Mouse (Mus musculus): ENCODE measurements around the gene Cox7b.

DNA sequence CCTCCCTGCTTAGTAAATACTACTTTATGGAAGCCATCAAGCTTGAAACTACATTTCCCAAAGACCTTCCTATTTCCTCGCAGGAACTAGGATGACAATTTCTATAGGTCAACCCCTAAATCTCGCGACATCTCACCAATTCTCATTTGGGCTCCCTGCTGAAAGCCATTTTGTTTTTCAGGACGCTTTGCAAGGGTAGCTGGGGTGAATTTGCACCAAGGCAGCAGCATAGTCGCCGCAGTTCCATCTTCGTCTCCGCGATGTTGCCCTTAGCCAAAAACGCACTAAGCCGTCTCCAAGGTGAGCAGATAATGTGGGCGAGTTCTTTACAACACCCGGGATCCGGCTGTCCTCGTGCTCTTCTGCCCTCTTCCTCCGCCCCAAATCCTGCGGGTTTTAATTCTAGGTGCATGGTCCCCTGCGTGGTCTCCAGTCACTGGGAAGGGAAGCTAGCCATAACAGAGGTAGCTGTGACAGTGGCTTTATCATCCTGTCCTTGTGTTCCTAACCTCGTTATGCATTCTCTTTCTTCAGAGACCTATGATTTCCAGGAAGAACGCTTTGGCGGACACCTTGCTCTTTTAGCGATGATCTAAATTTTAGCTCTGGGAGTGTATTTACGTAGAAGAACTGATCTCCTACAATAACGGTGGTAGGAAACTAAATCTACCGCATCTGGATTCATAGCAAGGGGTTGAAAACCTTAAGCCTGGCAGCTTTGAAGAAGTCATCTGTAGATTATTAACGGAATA, at the start of gene Cox7b:
- TF ChIP-seq CTCF (IDR thresholded peaks at IDR 0.05; ENCODE audit: borderline replicate concordance, extremely low read depth, insufficient read depth, insufficient read length) (no peak), POLR2A (IDR thresholded peaks at IDR 0.05; ENCODE audit: borderline replicate concordance, extremely low read depth, insufficient read depth, insufficient read length, poor library complexity, severe bottlenecking) (0 out of 2 replicates have a peak, but pooled peaks have one; percentile 31)
